In the genomic region with DNA sequence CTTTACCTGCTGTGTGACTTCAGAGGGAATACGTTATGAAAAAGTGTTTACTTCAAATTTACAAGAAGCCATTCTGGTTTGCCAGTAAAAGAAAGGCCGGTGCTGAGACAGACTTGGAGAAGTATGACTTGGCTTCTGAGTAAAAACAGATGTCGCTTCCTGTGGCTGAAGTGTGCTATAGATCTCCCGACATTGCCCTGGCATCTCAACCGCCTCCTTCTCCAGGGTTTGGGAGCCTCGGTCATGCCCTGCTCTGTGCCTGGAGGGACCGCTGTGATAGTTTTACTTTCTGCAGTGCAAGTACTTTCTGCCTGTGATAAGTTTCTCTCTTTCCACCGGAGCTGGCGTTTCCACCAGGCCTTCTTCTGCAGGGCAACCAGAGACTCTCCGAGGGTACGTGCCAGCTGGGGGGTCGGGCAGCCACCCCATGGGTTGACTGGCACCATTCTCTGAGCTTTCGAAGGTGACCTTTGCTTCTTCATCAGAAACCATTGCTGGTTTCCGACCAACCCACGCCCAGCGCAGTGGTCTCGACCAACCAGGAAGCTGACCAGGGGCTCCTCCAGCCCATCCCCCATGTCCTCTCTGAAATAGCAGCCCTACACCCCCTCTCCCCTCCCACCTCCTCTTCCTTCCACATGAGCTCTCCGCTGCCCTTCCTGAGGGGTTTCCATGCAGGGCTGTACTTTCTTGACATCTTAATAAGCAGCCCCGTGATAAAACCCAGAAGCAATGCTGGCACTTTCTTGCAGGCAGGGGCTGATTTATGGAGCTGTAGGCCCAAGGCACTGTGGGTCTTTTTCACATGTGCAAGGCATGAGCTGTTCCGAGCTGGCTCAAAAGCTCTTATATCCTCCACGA, we compare ENCODE assay signal across 13 mouse cellular contexts. TPM values are rescaled to one million over a fixed set of nuclear protein-coding genes. Genes with fewer than 3 reads are reported as not detected.
DNase-seq lines count a peak whose midpoint lies in the region; ATAC-seq lines count a peak whose summit lies in the region.
"Had no signal": no experiment of that assay in that cellular context is flagged by ENCODE, and none has a peak within 500 bp of the region (broad histone marks: within the 10 kb centered on the region; RNA-seq: fewer than 3 reads in every experiment).

No protein-coding gene starts in this region.

- no peak overlapping the region for H3K4me2 ChIP-seq in lung, embryonic 15.5 days
- H3K4me2 ChIP-seq in stomach, embryonic 14.5 days (replicated peaks; ENCODE audit: low read depth, low read length): peak overlapping the region; percentile 12; the same call in 1 of the 2 replicates
- H3K4me2 ChIP-seq: forebrain, embryonic 15.5 days had no signal

- peak overlapping the region; percentile 69 for H3K27ac ChIP-seq in lung, embryonic 15.5 days
- peak overlapping the region; percentile 82 for H3K27ac ChIP-seq in stomach, embryonic 14.5 days (ENCODE audit: low read length)
- H3K27ac ChIP-seq: forebrain, embryonic 15.5 days had no signal

- whole genome bisulfite sequencing in lung, embryonic 15.5 days: 61% methylated on average over 21 of the region's 21 CpGs
- WGBS in stomach, embryonic 14.5 days: 56% methylated on average over 21 of the region's 21 CpGs

- peak; percentile 85 for DNase-seq in heart, adult 11 months
- no peak for DNase-seq in heart, adult 18-20 months
- DNase-seq in lung, postnatal 36 days: no peak
- peak; percentile 81 for DNase-seq in hindlimb bud, embryonic 11.5 days (ENCODE audit: extremely low spot score, low read depth, low spot score)
- no peak for DNase-seq in frontal cortex, postnatal 25 days (ENCODE audit: low spot score in 2 of 2)
- DNase-seq in adrenal gland, postnatal 36 days: no peak
- DNase-seq: adrenal gland, adult 8-10 months; cerebellum, adult 2 months; layer of hippocampus, adult 9-11 months had no signal

- H3K9me3 ChIP-seq in lung, embryonic 15.5 days: no peaks in the 10 kb centered on the region
- H3K9me3 ChIP-seq in stomach, embryonic 14.5 days (ENCODE audit: control insufficient read depth, low read depth, low read length): no peaks in the 10 kb centered on the region; the same call in 1 of the 2 replicates
- H3K9me3 ChIP-seq: forebrain, embryonic 15.5 days had no signal

- H3K36me3 ChIP-seq in lung, embryonic 15.5 days: no peaks in the 10 kb centered on the region
- no peaks in the 10 kb centered on the region for H3K36me3 ChIP-seq in stomach, embryonic 14.5 days (ENCODE audit: control insufficient read depth, insufficient read depth, low read length)
- H3K36me3 ChIP-seq: forebrain, embryonic 15.5 days had no signal

- no peak overlapping the region for H3K4me3 ChIP-seq in lung, embryonic 15.5 days
- no peak overlapping the region for H3K4me3 ChIP-seq in stomach, embryonic 14.5 days (ENCODE audit: low read depth, low read length)
- H3K4me3 ChIP-seq: forebrain, embryonic 15.5 days had no signal

- H3K27me3 ChIP-seq in lung, embryonic 15.5 days: no peaks in the 10 kb centered on the region
- no peaks in the 10 kb centered on the region for H3K27me3 ChIP-seq in stomach, embryonic 14.5 days (ENCODE audit: control insufficient read depth, insufficient read depth, low read length)
- H3K27me3 ChIP-seq: forebrain, embryonic 15.5 days had no signal

- ATAC-seq in lung, embryonic 15.5 days (ENCODE audit: borderline replicate concordance, extremely low read depth, low FRiP score, low TSS enrichment): peak; percentile 55; the same call in 1 of the 2 replicates
- peak; percentile 72; the same call in 1 of the 2 replicates for ATAC-seq in stomach, embryonic 14.5 days (ENCODE audit: insufficient number of reproducible peaks, insufficient read depth, low FRiP score, low read depth)
- ATAC-seq: forebrain, embryonic 15.5 days; hindbrain, embryonic 16.5 days had no signal

- peaks cover 8% of the 10 kb centered on the region; the same call in 1 of the 2 replicates for H3K4me1 ChIP-seq in lung, embryonic 15.5 days
- H3K4me1 ChIP-seq in stomach, embryonic 14.5 days (ENCODE audit: control insufficient read depth, insufficient read depth, low read length): peaks cover 5% of the 10 kb centered on the region; the same call in 1 of the 2 replicates
- H3K4me1 ChIP-seq: forebrain, embryonic 15.5 days had no signal

- H3K9ac ChIP-seq in lung, embryonic 15.5 days: no peak overlapping the region
- H3K9ac ChIP-seq in stomach, embryonic 14.5 days (replicated peaks; ENCODE audit: low read depth, low read length): no peak overlapping the region
- H3K9ac ChIP-seq: forebrain, embryonic 15.5 days had no signal

RNA-seq across cellular contexts. Expression of a gene that starts 30.4 kb away (rescaled TPM):
- 10 to 100 TPM; 16.2 to 18.3 TPM for total RNA-seq in heart, adult 18-20 months (2021)
- polyA plus RNA-seq in lung, embryonic 15.5 days (2015; fragmentation: Nextera tagmentation; extraction: Ambion mirVana): 47.4 and 48.1 TPM in 2 replicates
- polyA plus RNA-seq in stomach, embryonic 14.5 days (2014; fragmentation: Nextera tagmentation; extraction: Ambion mirVana): 36.7 and 40.3 TPM in 2 replicates
- 10 to 100 TPM; 36.1 to 43.7 TPM for total RNA-seq in adrenal gland, postnatal 36 days (2021)

RNA-seq across cellular contexts. Expression of a gene that starts 35.2 kb away (rescaled TPM):
- total RNA-seq in heart, adult 18-20 months (2021): 10 to 100 TPM; 51.6 to 52.2 TPM
- 23.5 and 24.3 TPM in 2 replicates for polyA plus RNA-seq in lung, embryonic 15.5 days (2015; fragmentation: Nextera tagmentation; extraction: Ambion mirVana)
- polyA plus RNA-seq in stomach, embryonic 14.5 days (2014; fragmentation: Nextera tagmentation; extraction: Ambion mirVana): 25.0 and 35.5 TPM in 2 replicates
- total RNA-seq in adrenal gland, postnatal 36 days (2021): 10 to 100 TPM; 34.6 to 39.8 TPM

RNA-seq across cellular contexts. Expression of a gene that starts 49.8 kb away (rescaled TPM):
- total RNA-seq in heart, adult 18-20 months (2021): 10 to 100 TPM; 19.6 to 19.8 TPM
- 71.4 and 82.5 TPM in 2 replicates for polyA plus RNA-seq in lung, embryonic 15.5 days (2015; fragmentation: Nextera tagmentation; extraction: Ambion mirVana)
- 101 and 109 TPM in 2 replicates for polyA plus RNA-seq in stomach, embryonic 14.5 days (2014; fragmentation: Nextera tagmentation; extraction: Ambion mirVana)
- total RNA-seq in adrenal gland, postnatal 36 days (2021): 10 to 100 TPM; 48.9 to 52.6 TPM

Comparison
In these comparisons a context has a peak if more than half of its experiments do, and no peak if none do; other contexts are left out.
1. DNase-seq: peak in heart, adult 11 months (single experiment) and hindlimb bud, embryonic 11.5 days (single experiment); none in heart, adult 18-20 months (0 of 2), lung, postnatal 36 days (single experiment), frontal cortex, postnatal 25 days (0 of 2) and adrenal gland, postnatal 36 days (0 of 2).